Mouse (Mus musculus): Measurements from ENCODE around the gene Swap70. TPM values are rescaled to one million over a fixed set of nuclear protein-coding genes. Genes with fewer than 3 reads are reported as not detected.

The Swap70 gene
- 296 and 297 TPM in 2 replicates for total RNA-seq (2012; rRNA removed)
- 398 and 409 TPM in 2 replicates for total RNA-seq (2014; rRNA removed)
- 370 and 388 TPM in 2 replicates for polyA plus RNA-seq (2012; ENCODE audit: insufficient read length, low read depth)

- Histone ChIP-seq H3K27me3 (replicated peaks) (no peaks in the 10 kb centered on the region), H3K9ac (ENCODE audit: insufficient read depth, low read depth) (peak within 1 kb of the TSS; percentile 97), H3K9me3 (replicated peaks; ENCODE audit: low read length) (no peaks in the 10 kb centered on the region), H3K27ac (ENCODE audit: insufficient read depth, low read depth) (peak within 1 kb of the TSS; percentile 86), H3K79me2 (replicated peaks; ENCODE audit: control insufficient read depth, extremely low read depth, insufficient read depth, poor library complexity, severe bottlenecking) (peaks cover 45% of the 10 kb centered on the region), H3K4me2 (ENCODE audit: insufficient read depth, low read depth, poor library complexity, severe bottlenecking) (peak within 1 kb of the TSS; percentile 37), H3K4me3 (replicated peaks in 1 of 3; ENCODE audit: low read depth in 2 of 3, low read length in 2 of 3, poor library complexity in 1 of 3) (peak within 1 kb of the TSS; percentile 89 to 96 (median 91)), H3K4me1 (ENCODE audit: control insufficient read depth in 1 of 2, insufficient read depth in 2 of 2) (peaks cover 6 to 11% of the 10 kb centered on the region in 2 experiments; a peak in 3 of 4 replicates), H3K36me3 (replicated peaks in 1 of 2; ENCODE audit: control insufficient read depth in 1 of 2, insufficient read depth in 1 of 2, low read length in 1 of 2) (peaks cover 11 to 24% of the 10 kb centered on the region in 2 experiments)
- TF ChIP-seq USF2 (conservative IDR thresholded peaks at IDR 0.05; ENCODE audit: low read depth, low read length) = peak; percentile 81
- no peak for TF ChIP-seq KAT2A (IDR thresholded peaks at IDR 0.05; ENCODE audit: insufficient replicate concordance, low read length)
- peak; percentile 98 for TF ChIP-seq ZMIZ1 (IDR thresholded peaks at IDR 0.05; ENCODE audit: low read depth, low read length)
- TF ChIP-seq MAZ (IDR thresholded peaks at IDR 0.05; ENCODE audit: low read depth, low read length) = peak; percentile 15; the same call in 1 of the 2 replicates
- TF ChIP-seq TBP (conservative IDR thresholded peaks at IDR 0.05; ENCODE audit: low read depth, low read length) = peak; percentile 90
- peak; percentile 98 for TF ChIP-seq NELFE (IDR thresholded peaks at IDR 0.05; ENCODE audit: low read depth, low read length)
- TF ChIP-seq ELF1 (IDR thresholded peaks at IDR 0.05; ENCODE audit: low read depth, low read length) = 0 out of 2 replicates have a peak, but pooled peaks have one; percentile 10
- peak; percentile 94 for TF ChIP-seq POLR2AphosphoS2 (IDR thresholded peaks at IDR 0.05; ENCODE audit: low read depth, low read length)
- peak; percentile 28; the same call in 1 of the 2 replicates for TF ChIP-seq NRF1 (IDR thresholded peaks at IDR 0.05; ENCODE audit: low read depth, low read length)
- no peak; the same call in 1 of the 2 replicates for TF ChIP-seq ETS1 (conservative IDR thresholded peaks at IDR 0.05; ENCODE audit: low read depth, low read length)
- peak; percentile 88; the same call in 1 of the 2 replicates for TF ChIP-seq UBTF (IDR thresholded peaks at IDR 0.05; ENCODE audit: low read depth, low read length)
- TF ChIP-seq MYC (IDR thresholded peaks at IDR 0.05; ENCODE audit: low read depth, low read length) = 0 out of 2 replicates have a peak, but pooled peaks have one; percentile 16
- no peak for TF ChIP-seq E2F4 (IDR thresholded peaks at IDR 0.05; ENCODE audit: insufficient replicate concordance, low read depth, low read length)
- TF ChIP-seq CTCF (conservative IDR thresholded peaks at IDR 0.05 in 1 of 2, IDR thresholded peaks at IDR 0.05 in 1 of 2; ENCODE audit: low read depth in 2 of 2, low read length in 2 of 2) = peak in 1 of 2 experiments; percentile 31; a peak in 2 of 4 replicates
- TF ChIP-seq ZNF384 (IDR thresholded peaks at IDR 0.05; ENCODE audit: low read depth, low read length) = no peak
- peak; percentile 65; the same call in 1 of the 2 replicates for TF ChIP-seq BHLHE40 (IDR thresholded peaks at IDR 0.05; ENCODE audit: low read depth, low read length)
- no peak for TF ChIP-seq JUND (conservative IDR thresholded peaks at IDR 0.05; ENCODE audit: low read depth, low read length)
- TF ChIP-seq USF1 (IDR thresholded peaks at IDR 0.05; ENCODE audit: low read depth, low read length) = peak; percentile 91
- peak; percentile 99 for TF ChIP-seq POLR2A (IDR thresholded peaks at IDR 0.05; ENCODE audit: low read depth, low read length)
- peak; percentile 75; the same call in 1 of the 2 replicates for TF ChIP-seq MXI1 (IDR thresholded peaks at IDR 0.05; ENCODE audit: low read depth, low read length)
- 0 out of 2 replicates have a peak, but pooled peaks have one; percentile 50 for TF ChIP-seq MEF2A (IDR thresholded peaks at IDR 0.05; ENCODE audit: borderline replicate concordance, low read depth, low read length)
- TF ChIP-seq TCF12 (IDR thresholded peaks at IDR 0.05; ENCODE audit: low read depth, low read length) = peak; percentile 95
- TF ChIP-seq JUN (IDR thresholded peaks at IDR 0.05; ENCODE audit: insufficient read depth, low read depth, low read length) = no peak
- TF ChIP-seq SMC3 (IDR thresholded peaks at IDR 0.05; ENCODE audit: low read depth, low read length) = peak; percentile 20; the same call in 1 of the 2 replicates
- in situ Hi-C loops (cut with MboI; ENCODE audit: low pct_ligation_motif_present, low pct_unique_long_range_greater_than_20kb, low sequenced_read_pairs) (no loop called here), dilution Hi-C loops (cut with MboI; ENCODE audit: extremely low pct_ligation_motif_present, extremely low pct_unique_long_range_greater_than_20kb, low sequenced_read_pairs) (no loop called here)
- peak; percentile 87 for DNase-seq (ENCODE audit: extremely low read depth)
These were observed at the start of gene Swap70 for GRCm38 (mm10) chr7:110221586-110222481. Gene Swap70 (plus strand): TSS chr7:110221711.

All from CH12.LX (cell line).